Mouse (Mus musculus) neural tube, embryonic 15.5 days (tissue): ENCODE measurements around the gene Sycn. TPM values are rescaled to one million over a fixed set of nuclear protein-coding genes. Genes with fewer than 3 reads are reported as not detected.
A peak's percentile ranks its signal among the peaks of the same experiment; 100 is the strongest.

Source experiments
- ATAC-seq: fragments of 200-750 bp; cut with Nextera tagmentation; 2 replicates; pipeline ENCODE4 v1.8.0; 2017; ENCODE audit warnings: mild to moderate bottlenecking, moderate TSS enrichment, moderate library complexity; ENCODE audit not compliant: low FRiP score
- H3K27ac ChIP-seq: fragments of 300-500 bp; sonication (generic); replicated peaks from 2 replicates; pipeline ENCODE4 v1.5.1; 2015; ENCODE audit warnings: mild to moderate bottlenecking, inconsistent platforms
- H3K27me3 ChIP-seq: fragments of 300-500 bp; sonication (generic); replicated peaks from 2 replicates; pipeline ENCODE4 v1.6.1; 2015; ENCODE audit warnings: inconsistent platforms
- H3K36me3 ChIP-seq: fragments of 300-500 bp; sonication (generic); 2 replicates; pipeline ENCODE4 v1.6.1; 2015; ENCODE audit warnings: inconsistent platforms
- H3K4me1 ChIP-seq: fragments of 300-500 bp; sonication (generic); 2 replicates; pipeline ENCODE4 v1.6.1; 2015; ENCODE audit warnings: inconsistent platforms
- H3K4me2 ChIP-seq: fragments of 300-500 bp; sonication (generic); 2 replicates; pipeline ENCODE4 v1.6.1; 2015; ENCODE audit warnings: inconsistent platforms, mild to moderate bottlenecking, moderate library complexity
- H3K4me3 ChIP-seq: fragments of 300-500 bp; sonication (generic); replicated peaks from 2 replicates; pipeline ENCODE4 v1.5.1; 2015; ENCODE audit warnings: mild to moderate bottlenecking, inconsistent platforms
- H3K9ac ChIP-seq: fragments of 300-500 bp; sonication (generic); replicated peaks from 2 replicates; pipeline ENCODE4 v1.6.1; 2015; ENCODE audit warnings: mild to moderate bottlenecking, inconsistent platforms
- H3K9me3 ChIP-seq: fragments of 300-500 bp; sonication (generic); replicated peaks from 2 replicates; pipeline ENCODE4 v1.6.1; 2016; ENCODE audit warnings: inconsistent platforms
- WGBS: fragments of 180-500 bp; shearing (Covaris S2); methylation state at CpG from one replicate; pipeline ENCODE4 v1.1.7; 2015; ENCODE audit warnings: mixed read lengths; 5-methylcytosine and 5-hydroxymethylcytosine counted together
- polyA plus RNA-seq: library from polyadenylated mRNA; unstranded; fragments of >200 nt; fragmentation: Nextera tagmentation; extraction: Ambion mirVana; gene quantifications from 2 replicates; pipeline ENCODE4 v1.2.1, GENCODE M21; 2015

Gene Sycn
- polyA plus RNA-seq, 1 experiment from 2014 or later, result not detected

DNA sequence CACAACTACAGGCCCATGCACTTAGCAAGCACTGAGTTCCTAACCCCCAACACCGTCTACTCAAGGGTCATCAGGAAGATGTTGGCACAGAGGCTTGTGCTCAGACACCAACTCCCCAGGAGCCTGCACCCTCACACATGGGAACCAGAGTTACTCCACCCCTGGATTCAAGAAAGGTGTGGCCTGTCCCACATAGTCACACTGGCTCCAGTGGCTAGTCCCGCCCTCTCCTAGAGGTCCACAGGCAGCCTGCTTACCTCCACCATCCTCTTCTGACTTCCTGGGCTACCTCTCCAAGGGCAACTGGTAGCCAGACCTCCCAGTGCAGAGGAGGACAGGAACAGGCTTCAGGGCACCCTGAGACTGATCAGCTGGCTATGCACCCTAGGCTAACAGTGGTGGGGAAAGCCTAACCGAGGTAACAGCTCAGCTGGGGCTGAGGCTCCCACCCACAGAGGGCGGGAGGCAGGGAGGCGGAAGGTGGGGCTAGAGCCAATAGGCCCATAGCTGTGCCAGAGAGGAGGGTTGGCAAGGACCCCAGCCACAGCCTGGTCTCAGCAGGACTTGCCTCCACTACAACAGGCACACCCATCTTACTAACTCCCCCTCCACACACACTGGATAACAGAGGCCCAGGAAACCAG lies 35.7 kb downstream of the Sycn start:
- Histone ChIP-seq H3K27me3 (no peaks in the 10 kb centered on the region), H3K36me3 (no peaks in the 10 kb centered on the region), H3K4me1 (peaks cover 27% of the 10 kb centered on the region), H3K9me3 (no peaks in the 10 kb centered on the region), H3K4me3 (no peak overlapping the region), H3K4me2 (no peak overlapping the region), H3K9ac (no peak overlapping the region), H3K27ac (no peak overlapping the region)
- ATAC-seq, result 0 out of 2 replicates have a peak, but pooled peaks have one; percentile 35
- WGBS, result 87% methylated on average over 5 of the region's 5 CpGs

DNA sequence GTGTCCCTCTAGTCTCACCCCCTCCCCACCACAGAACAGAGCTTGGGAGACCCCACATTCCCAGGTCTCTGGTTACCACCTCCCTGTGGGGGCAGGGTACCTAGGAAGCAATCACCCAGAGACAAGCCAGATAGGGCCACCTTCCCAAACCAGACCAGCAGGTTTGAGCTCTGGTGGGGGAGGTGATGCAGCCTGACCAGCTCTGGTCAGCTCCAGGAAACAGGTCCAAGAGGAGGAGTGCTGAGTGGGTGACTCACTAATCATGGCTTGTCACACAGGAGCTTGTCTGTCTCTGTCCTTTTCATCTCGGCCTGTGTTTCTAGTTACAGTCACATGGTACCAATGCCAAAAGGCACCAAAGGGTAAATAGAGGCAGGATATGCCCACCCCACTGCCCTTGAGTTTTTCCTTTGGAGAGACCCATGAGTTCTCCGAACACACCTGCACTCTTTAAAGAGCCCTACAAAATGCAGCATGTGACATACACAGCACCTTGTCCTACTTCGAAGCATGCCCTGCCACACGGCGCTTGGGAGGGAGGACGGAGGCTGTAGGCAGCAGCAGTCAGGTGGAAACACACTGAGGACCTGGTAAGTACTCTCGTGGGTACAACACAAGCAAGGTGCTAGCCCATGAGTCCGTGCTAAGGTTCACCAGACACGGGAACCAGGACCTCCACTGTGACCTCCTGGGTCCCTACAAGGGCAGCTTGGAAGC lies 37.3 kb downstream of the Sycn start:
- no peaks in the 10 kb centered on the region for H3K9me3 ChIP-seq
- no peak overlapping the region for H3K4me3 ChIP-seq
- WGBS, result 90% methylated on average over 9 of the region's 9 CpGs
- no peaks in the 10 kb centered on the region for H3K27me3 ChIP-seq
- H3K27ac ChIP-seq, result no peak overlapping the region
- H3K9ac ChIP-seq, result no peak overlapping the region
- H3K4me1 ChIP-seq, result peaks cover 32% of the 10 kb centered on the region
- no peak for ATAC-seq
- no peaks in the 10 kb centered on the region for H3K36me3 ChIP-seq
- H3K4me2 ChIP-seq, result no peak overlapping the region

DNA sequence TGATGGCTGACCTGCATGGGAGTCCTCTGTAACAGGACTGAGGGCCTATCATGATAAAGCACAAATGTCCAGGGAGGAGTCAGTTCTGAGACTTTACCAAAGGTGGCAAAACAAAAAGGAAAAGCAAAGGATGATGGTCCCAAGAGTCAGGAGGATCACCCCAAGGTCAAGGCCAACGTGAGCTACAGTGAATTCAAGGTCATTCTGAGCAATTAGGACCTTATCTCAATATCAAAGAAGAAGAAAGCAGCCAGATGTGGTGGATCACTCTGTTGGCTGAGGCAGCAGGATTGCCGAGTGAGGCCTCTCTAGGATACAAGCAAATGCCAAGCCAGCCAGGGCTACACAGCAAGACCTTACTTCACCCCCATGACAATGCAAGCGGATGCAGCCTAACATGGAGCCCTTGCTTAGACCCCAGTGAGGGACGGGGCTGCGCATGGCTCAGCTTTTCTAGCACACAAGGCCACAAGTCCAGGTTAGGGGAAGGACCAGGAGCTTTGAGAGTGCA lies 37.9 kb downstream of the Sycn start:
- peaks cover 38% of the 10 kb centered on the region for H3K4me1 ChIP-seq

DNA sequence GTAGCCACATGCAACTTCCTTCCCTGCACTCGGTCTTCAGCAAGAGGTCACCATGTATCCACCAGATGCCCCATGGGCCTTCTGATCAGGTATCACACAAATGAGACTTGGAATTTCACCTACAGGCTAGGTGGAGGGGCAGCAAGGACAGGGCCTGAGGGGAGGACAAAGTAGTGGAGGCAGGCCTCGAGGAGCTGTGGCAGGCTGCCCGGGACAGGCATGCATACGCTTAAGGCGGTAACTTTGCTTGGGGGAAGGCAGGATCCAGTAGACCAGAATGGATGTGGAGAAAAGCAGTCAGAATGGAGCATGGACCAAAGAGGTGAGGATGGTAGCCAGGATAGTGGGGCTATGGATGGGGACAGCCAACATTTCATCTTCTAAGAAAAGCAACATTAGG lies 39.1 kb downstream of the Sycn start:
- 75% methylated on average over 5 of the region's 5 CpGs for WGBS
- Histone ChIP-seq H3K4me2 (no peak overlapping the region), H3K9me3 (no peaks in the 10 kb centered on the region), H3K4me3 (no peak overlapping the region), H3K27me3 (no peaks in the 10 kb centered on the region), H3K4me1 (peaks cover 50% of the 10 kb centered on the region), H3K9ac (no peak overlapping the region), H3K36me3 (no peaks in the 10 kb centered on the region), H3K27ac (no peak overlapping the region)
- ATAC-seq, result no peak

More for the DNA sequence above, 37.9 kb downstream of the Sycn start:
- no peak overlapping the region for H3K9ac ChIP-seq
- no peak overlapping the region for H3K27ac ChIP-seq
- H3K36me3 ChIP-seq, result no peaks in the 10 kb centered on the region
- WGBS, result 79% methylated on average over 5 of the region's 5 CpGs
- no peaks in the 10 kb centered on the region for H3K27me3 ChIP-seq
- H3K9me3 ChIP-seq, result no peaks in the 10 kb centered on the region
- no peak overlapping the region for H3K4me3 ChIP-seq
- H3K4me2 ChIP-seq, result no peak overlapping the region
- ATAC-seq, result no peak

DNA sequence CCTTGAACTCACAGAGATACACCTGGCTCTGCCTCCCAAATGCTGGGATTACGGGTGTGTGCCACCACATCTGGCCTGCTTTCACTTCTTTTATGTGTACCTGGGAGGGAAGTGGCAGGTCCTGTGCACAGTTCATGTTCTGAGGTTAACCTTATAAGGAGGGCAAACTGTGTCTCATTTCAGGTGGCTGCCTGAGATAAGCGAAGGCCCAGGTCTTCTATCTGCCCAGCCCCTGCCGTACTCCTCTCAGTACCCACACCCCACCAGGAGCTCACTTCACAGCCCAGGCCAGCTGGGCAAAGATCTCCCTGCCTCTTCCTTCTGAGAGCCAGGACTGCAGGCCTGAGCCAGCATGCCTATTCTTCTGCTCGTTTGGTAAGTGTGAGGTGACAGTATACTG lies 41.0 kb downstream of the Sycn start:
- no peak overlapping the region for H3K27ac ChIP-seq
- WGBS, result 87% methylated on average over 4 of the region's 4 CpGs
- peaks cover 59% of the 10 kb centered on the region for H3K4me1 ChIP-seq
- H3K4me2 ChIP-seq, result no peak overlapping the region
- ATAC-seq, result no peak
- no peak overlapping the region for H3K9ac ChIP-seq
- no peak overlapping the region for H3K4me3 ChIP-seq
- no peaks in the 10 kb centered on the region for H3K27me3 ChIP-seq
- no peaks in the 10 kb centered on the region for H3K9me3 ChIP-seq
- no peaks in the 10 kb centered on the region for H3K36me3 ChIP-seq

DNA sequence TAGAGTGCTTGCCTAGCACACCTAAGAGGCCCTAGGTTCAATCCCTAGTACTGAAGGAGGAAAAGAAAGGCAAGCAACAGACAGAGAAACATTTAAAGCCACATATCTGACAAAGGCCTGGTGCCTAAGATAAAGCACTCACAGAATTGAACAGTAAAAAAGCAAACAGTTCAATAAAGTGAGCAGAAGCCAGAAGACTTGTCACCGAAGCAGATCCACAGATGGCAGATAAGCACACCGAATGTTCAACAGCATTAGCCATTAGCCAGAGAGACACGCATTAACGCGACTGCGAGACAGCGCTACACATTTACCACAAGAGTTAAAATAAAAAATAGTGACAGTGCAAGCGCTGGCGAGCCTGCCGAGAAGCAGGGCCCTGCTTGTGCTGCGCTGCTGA lies 42.2 kb downstream of the Sycn start:
- 49% methylated on average over 11 of the region's 11 CpGs for WGBS
- Histone ChIP-seq H3K27me3 (no peaks in the 10 kb centered on the region), H3K27ac (peak overlapping the region; percentile 48), H3K4me1 (peaks cover 59% of the 10 kb centered on the region), H3K9ac (no peak overlapping the region), H3K36me3 (no peaks in the 10 kb centered on the region), H3K9me3 (no peaks in the 10 kb centered on the region), H3K4me3 (no peak overlapping the region), H3K4me2 (no peak overlapping the region)
- ATAC-seq, result peak; percentile 40; the same call in 1 of the 2 replicates

DNA sequence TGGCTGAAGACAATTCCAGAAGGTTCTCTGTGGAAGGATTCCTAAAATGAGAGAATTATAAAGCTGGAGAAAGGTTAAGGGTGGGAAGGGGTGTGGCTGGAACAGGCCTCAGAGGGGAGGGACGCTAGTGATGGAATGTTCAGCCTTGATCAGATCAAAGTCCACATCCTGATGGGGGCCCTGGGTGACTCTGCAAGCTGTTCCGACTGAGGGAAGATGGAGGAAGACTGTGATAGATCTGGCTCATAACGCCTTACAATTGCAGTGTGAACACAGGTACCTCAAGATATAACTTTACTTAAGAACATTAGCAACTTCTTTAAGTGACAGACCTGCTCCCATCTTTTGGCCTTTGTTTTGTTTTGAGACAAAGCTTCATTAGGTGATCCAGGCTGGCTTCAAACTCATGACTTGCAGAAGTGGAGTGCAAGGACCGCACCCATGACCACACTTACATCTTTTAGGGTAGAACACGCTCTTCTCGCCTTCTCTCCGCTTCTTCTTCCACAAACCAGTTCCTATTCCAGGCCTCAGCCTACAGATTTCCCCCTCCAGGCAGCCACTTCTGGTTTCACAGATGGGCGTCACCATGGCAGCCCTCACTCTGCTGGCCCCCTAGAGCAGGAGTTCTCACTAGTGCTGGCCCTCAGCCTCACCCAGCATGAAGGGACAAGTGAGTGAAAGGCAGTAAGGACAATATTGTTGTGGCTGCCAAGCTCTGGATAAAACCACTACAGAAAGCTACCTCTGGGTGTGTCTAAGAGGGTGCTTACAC lies 43.1 kb downstream of the Sycn start:
- Histone ChIP-seq H3K9ac (no peak overlapping the region), H3K4me1 (peaks cover 63% of the 10 kb centered on the region), H3K4me2 (no peak overlapping the region), H3K9me3 (no peaks in the 10 kb centered on the region), H3K27me3 (no peaks in the 10 kb centered on the region), H3K27ac (peak overlapping the region; percentile 48; the same call in 1 of the 2 replicates), H3K36me3 (no peaks in the 10 kb centered on the region), H3K4me3 (no peak overlapping the region)
- 78% methylated on average over 8 of the region's 8 CpGs for WGBS
- no peak for ATAC-seq

DNA sequence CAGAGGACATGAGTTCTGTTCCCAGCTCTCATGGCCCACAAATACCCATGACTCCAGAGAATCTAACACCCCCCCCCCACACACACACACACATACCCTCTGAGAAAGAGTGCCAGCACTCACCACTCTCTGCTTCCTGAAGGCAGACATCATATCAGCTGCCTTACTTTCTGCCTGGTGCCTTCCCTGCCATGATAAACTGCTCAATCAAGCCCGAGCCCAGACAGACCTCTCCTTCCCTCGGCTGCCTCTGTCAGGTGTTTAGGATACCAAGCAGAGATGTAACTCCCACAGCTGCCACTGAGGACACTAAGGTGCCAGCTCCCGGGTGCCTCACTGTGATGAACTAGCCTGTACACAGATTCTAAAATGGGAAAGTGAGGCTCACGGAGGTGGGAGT lies 43.8 kb downstream of the Sycn start:
- peaks cover 58% of the 10 kb centered on the region for H3K4me1 ChIP-seq
- H3K9ac ChIP-seq, result no peak overlapping the region
- WGBS, result 71% methylated on average over 4 of the region's 4 CpGs
- ATAC-seq, result no peak
- H3K27me3 ChIP-seq, result no peaks in the 10 kb centered on the region
- no peak overlapping the region for H3K27ac ChIP-seq
- no peak overlapping the region for H3K4me2 ChIP-seq
- H3K4me3 ChIP-seq, result no peak overlapping the region
- H3K36me3 ChIP-seq, result no peaks in the 10 kb centered on the region
- H3K9me3 ChIP-seq, result no peaks in the 10 kb centered on the region

DNA sequence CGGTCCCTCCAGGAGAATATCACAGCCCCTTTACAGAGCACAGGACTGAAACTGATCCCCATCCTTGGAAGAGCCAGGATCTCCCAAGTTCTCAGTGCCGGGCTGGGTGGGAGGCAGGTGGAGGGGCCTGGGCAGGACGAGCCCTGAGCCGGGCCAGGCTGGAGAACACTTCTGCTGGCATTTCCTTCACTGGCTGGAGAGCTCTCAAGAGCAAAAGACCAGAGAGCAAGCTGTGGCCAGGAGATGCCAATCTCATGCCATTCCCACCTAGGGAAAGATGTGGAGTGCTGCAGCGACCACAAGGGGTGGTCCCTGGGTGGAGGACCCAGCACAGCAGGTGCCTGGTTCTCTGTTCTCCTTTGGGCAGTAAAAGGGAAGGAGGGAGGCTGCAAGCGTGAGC lies 44.3 kb downstream of the Sycn start:
- no peaks in the 10 kb centered on the region for H3K36me3 ChIP-seq
- H3K9ac ChIP-seq, result no peak overlapping the region
- no peak overlapping the region for H3K27ac ChIP-seq
- no peak overlapping the region for H3K4me3 ChIP-seq
- no peak overlapping the region for H3K4me2 ChIP-seq
- WGBS, result 80% methylated on average over 6 of the region's 6 CpGs
- H3K4me1 ChIP-seq, result peaks cover 55% of the 10 kb centered on the region
- no peaks in the 10 kb centered on the region for H3K9me3 ChIP-seq
- no peaks in the 10 kb centered on the region for H3K27me3 ChIP-seq
- no peak for ATAC-seq

DNA sequence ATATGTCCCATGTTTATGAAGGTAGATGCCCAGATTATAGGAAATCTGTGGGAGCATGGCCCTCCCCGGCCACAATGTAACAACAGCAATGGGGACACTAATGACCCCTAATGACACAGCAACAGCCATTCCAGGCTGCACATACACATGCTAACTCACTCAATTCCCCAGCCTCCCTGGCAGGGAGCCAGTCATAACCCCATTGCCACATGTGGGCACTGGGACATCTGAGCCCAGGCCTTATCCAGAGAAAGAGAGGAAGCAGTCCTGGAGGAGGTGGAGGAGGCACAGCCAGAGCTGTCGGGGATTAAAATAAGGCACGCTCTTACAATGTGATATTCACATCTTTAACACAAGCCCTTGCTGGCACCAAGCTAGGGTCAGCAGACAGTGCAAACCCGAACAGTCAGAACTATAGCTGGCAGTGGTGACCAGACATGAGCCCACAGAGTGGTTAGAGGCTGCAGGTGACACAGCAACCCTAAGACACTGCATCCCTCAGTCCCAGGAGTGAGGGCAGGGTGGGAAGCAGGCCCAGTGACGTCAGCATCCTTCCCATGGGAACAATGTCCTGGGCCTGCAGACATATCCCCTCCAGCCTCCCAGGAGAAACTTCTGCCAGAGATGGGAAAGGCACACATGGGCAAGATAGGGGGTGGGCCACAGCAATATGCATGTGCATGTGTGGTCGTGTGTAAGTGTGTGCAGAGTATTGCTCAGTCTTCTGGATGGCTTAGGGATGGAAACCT lies 46.2 kb downstream of the Sycn start:
- H3K4me3 ChIP-seq, result no peak overlapping the region
- H3K36me3 ChIP-seq, result no peaks in the 10 kb centered on the region
- 49% methylated on average over 6 of the region's 6 CpGs for whole genome bisulfite sequencing
- H3K4me1 ChIP-seq, result peaks cover 55% of the 10 kb centered on the region
- no peak overlapping the region for H3K9ac ChIP-seq
- H3K4me2 ChIP-seq, result no peak overlapping the region
- H3K27ac ChIP-seq, result 0 out of 2 replicates have a peak overlapping the region, but pooled peaks have one; percentile 9
- no peaks in the 10 kb centered on the region for H3K9me3 ChIP-seq
- ATAC-seq, result no peak
- H3K27me3 ChIP-seq, result no peaks in the 10 kb centered on the region

DNA sequence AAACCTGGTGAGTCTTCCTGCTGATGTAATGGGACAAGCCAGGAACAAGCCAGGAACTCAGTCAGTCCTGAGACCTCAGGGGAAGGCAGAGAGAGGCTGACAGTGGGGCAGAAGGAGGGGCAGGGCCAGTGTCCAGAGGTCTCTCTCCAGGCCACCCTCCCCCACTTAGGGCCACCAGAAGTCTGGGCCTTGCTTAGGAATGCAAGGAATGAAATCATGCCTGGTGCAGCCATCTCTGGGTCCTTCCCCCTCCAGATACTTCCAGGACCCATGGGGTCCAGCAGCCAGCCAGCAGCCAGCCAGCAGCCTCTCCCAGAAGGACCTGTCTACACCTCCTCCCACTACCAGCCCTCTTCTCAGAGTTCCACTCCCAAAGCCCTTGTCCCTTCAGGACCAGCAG lies 47.0 kb downstream of the Sycn start:
- Histone ChIP-seq H3K9ac (no peak overlapping the region), H3K36me3 (no peaks in the 10 kb centered on the region), H3K27ac (0 out of 2 replicates have a peak overlapping the region, but pooled peaks have one; percentile 9), H3K27me3 (no peaks in the 10 kb centered on the region), H3K4me1 (peaks cover 54% of the 10 kb centered on the region), H3K4me3 (no peak overlapping the region), H3K9me3 (no peaks in the 10 kb centered on the region), H3K4me2 (no peak overlapping the region)
- ATAC-seq, result no peak
